Comparison of ENCODE assay signal across 15 mouse cellular contexts in genomic region chr13:20473641-20474078, GRCm38 (mm10).
A peak's percentile ranks its signal among the peaks of the same experiment; 100 is the strongest.
DNase-seq lines count a peak whose midpoint lies in the region; ATAC-seq and TF ChIP-seq lines count a peak whose summit lies in the region.
"Had no signal": no experiment of that assay in that cellular context is flagged by ENCODE, and none has a peak within 500 bp of the region (broad histone marks: within the 10 kb centered on the region; RNA-seq: fewer than 3 reads in every experiment).

No protein-coding gene starts in this region.

- H3K36me3 ChIP-seq in hindbrain, embryonic 16.5 days (ENCODE audit: control insufficient read depth, insufficient read depth, low read length) = no peaks in the 10 kb centered on the region
- H3K36me3 ChIP-seq: stomach, embryonic 15.5 days had no signal

- DNase-seq in cerebellum, adult 9-11 months = peak; percentile 41
- no peak for DNase-seq in cerebellum, adult 11-12 months
- DNase-seq in right cerebral cortex, adult 2 months (ENCODE audit: low spot score in 2 of 2) = peak; percentile 36 to 49
- DNase-seq in right cerebral cortex, postnatal 4 days = no peak
- DNase-seq in layer of hippocampus, postnatal 14 days (ENCODE audit: low spot score in 2 of 2) = no peak
- no peak for DNase-seq in testis, postnatal 14 days (ENCODE audit: low spot score)
- DNase-seq: adrenal gland, postnatal 14 days; B cell, adult 2 months; gastrocnemius, postnatal 14 days had no signal

- no peak for TF ChIP-seq CTCF in olfactory bulb, adult 2 months (IDR thresholded peaks at IDR 0.05; ENCODE audit: insufficient read depth, low read depth, low read length)

- peak overlapping the region; percentile 50 for H3K4me3 ChIP-seq in hindbrain, embryonic 16.5 days (ENCODE audit: low read length)
- peak overlapping the region; percentile 53 for H3K4me3 ChIP-seq in olfactory bulb, adult 2 months (ENCODE audit: insufficient read depth, low read depth, low read length)
- H3K4me3 ChIP-seq: stomach, embryonic 15.5 days had no signal

- WGBS in hindbrain, embryonic 16.5 days = 29% methylated on average over 7 of the region's 7 CpGs
- 12% methylated on average over 7 of the region's 7 CpGs for WGBS in olfactory bulb, adult 2 months

- H3K9ac ChIP-seq in hindbrain, embryonic 16.5 days (ENCODE audit: low read depth, low read length) = peak overlapping the region; percentile 58
- H3K9ac ChIP-seq: stomach, embryonic 15.5 days had no signal

- H3K27ac ChIP-seq in hindbrain, embryonic 16.5 days (ENCODE audit: low read depth, low read length) = peak overlapping the region; percentile 84
- H3K27ac ChIP-seq in olfactory bulb, adult 2 months (ENCODE audit: insufficient read depth, low read depth, low read length) = peak overlapping the region; percentile 87
- H3K27ac ChIP-seq: macrophage; stomach, embryonic 15.5 days had no signal

- no peak for TF ChIP-seq POLR2A in olfactory bulb, adult 2 months (IDR thresholded peaks at IDR 0.05; ENCODE audit: insufficient read depth, low read depth, low read length)

- H3K4me2 ChIP-seq in hindbrain, embryonic 16.5 days (ENCODE audit: low read length) = peak overlapping the region; percentile 60
- H3K4me2 ChIP-seq: liver, embryonic 11.5 days; stomach, embryonic 15.5 days had no signal

- no peak for ATAC-seq in hindbrain, embryonic 16.5 days
- ATAC-seq: inflammation-experienced regulatory T-cells, adult 6 months had no signal

- peaks cover 9% of the 10 kb centered on the region for H3K4me1 ChIP-seq in hindbrain, embryonic 16.5 days (ENCODE audit: control insufficient read depth, insufficient read depth, low read depth, low read length)
- H3K4me1 ChIP-seq in olfactory bulb, adult 2 months (ENCODE audit: control insufficient read depth, insufficient read depth, low read length) = peaks cover 5% of the 10 kb centered on the region
- H3K4me1 ChIP-seq: stomach, embryonic 15.5 days had no signal

- no peaks in the 10 kb centered on the region for H3K9me3 ChIP-seq in hindbrain, embryonic 16.5 days (ENCODE audit: control insufficient read depth, low read length)
- H3K9me3 ChIP-seq: stomach, embryonic 15.5 days had no signal

- no peaks in the 10 kb centered on the region for H3K27me3 ChIP-seq in hindbrain, embryonic 16.5 days (replicated peaks; ENCODE audit: control insufficient read depth, insufficient read depth, low read length)
- H3K27me3 ChIP-seq: stomach, embryonic 15.5 days had no signal

Comparison
In these comparisons a context has a peak if more than half of its experiments do, and no peak if none do; other contexts are left out.
1. DNase-seq: peak in cerebellum, adult 9-11 months (single experiment) and right cerebral cortex, adult 2 months (2 of 2); none in cerebellum, adult 11-12 months (single experiment), right cerebral cortex, postnatal 4 days (single experiment), layer of hippocampus, postnatal 14 days (0 of 2) and testis, postnatal 14 days (single experiment).